Mouse (Mus musculus) urinary bladder, adult 18-20 months (tissue): ENCODE measurements at regions not wholly inside any gene's neighbourhood (a gene's known extent, or its start where the extent isn't known, plus 50 kb on each side); places are given as distances from the start of the nearest gene placed in this dataset.

Experiments used
- DNase-seq, 2 experiments: peaks; one replicate each; pipeline ENCODE4 v3.0.0; 2022; ENCODE audit warnings: low spot score in 2 of 2, mixed read lengths in 2 of 2

DNA sequence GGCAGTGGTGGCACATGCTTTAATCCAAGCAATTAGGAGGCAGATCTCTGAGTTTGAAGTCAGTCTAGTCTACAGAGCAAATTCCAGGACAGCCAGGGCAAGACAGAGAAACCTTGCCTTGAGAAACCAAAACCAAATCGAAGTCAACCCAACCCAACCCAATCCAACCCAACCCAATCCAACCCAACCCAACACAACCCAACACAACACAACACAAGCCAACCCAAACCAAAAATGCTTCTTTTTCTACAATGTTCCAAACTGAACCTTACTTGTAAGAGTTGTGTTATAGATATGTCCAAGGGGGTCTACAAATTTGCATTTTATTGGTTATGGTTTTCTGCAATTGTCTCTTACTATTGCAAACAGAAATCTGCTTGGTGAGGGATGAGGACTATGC lies 52.8 kb upstream of the Chodl start:
- DNase-seq, result no peak

DNA sequence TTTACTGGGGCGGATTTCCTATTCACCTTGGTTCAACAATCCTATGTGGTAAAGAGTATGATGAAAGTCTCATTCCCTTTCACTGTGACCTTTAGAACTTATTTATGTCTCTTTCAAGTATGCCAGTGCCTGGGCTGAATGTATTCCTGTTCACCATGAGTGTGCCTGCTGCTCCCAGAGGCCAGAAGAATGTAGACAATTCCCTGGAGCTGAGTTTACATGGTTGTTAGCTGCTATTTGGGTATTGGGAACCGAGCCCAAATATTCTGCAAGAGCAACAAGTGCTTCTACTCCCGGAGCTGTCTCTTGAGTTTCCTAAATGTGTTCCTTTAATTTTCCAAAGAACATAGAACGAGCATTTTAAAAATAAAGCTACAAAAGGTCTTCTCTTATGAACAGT lies 71.7 kb upstream of the Chodl start:
- no peak for DNase-seq

DNA sequence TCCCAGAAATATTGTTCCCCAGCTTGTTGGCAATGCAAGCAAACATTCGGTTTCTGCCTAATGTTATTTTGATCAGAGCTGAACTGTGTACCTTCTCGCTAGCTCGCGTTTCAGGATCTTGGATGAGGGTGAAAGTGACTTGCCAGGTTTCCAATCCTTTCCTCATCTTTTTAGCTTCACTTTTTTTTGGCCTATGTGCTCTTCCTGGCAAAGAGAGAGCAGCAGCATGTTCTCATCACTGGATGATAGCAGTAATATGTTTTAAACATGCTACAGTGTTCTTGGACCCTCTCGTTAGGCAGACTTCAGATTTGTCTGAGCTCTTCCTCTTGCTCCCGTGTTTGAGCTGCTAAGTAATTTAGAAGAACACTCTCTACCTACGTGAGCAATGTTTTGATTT lies 99.8 kb upstream of the Chodl start:
- no peak for DNase-seq

DNA sequence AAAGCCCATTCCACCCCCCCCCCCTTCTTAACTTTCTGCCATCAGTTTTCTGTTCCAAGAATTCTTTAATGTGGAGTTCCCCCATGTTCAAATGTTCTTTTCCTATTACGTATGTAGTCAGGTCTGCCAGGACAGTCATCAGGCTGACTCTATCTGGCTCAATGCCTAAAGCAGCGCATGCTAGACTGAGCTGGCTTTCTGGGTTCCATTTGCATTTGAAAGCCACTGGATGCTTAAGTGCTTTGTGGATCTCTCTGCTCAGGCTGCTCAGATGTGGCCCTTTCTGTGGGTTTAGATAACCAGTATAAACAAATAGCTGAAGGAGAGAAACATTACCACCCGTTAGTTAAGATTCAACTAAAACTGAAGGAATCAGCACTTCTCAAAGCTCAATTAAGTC lies 103.0 kb upstream of the Chodl start:
- DNase-seq, result no peak

DNA sequence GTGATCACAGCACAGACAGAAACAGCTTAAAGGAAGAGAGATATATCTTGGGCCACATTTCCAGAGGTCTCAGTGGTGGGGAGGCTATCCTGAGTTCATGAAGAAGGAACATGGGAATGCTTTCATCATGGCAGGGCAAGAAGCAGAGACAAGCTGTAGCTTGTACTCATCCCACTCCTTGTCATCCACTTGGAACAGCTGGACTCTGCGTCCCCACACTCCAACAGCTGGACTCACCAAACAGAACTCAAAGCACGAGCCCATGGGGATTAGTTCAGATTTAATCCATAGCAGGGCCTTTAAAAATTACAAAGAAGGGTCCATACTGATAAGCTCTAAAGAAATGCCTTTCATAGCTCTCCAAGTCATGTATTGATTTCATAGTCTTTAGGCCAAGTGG lies 140.7 kb upstream of the Chodl start:
- peak in 1 of 2 experiments; percentile 25 for DNase-seq

DNA sequence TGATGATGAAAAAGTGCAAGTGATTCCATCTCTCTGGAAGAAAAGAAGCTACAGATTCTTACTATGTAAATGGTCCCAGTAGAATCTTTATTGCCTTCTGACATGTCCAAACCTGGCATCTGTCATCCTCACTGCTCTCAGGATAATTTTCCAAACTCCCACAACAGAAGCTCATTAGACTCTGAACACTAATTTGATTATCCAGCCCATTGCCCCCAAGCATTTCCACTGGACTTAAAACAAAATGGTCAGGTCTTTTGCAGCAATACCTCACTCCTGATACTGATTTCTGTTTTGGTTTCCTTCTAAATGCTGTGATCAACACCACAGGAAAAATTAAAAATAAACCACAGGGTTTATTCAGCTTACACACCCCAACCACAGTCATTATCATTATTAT lies 171.5 kb upstream of the Chodl start:
- no peak for DNase-seq

DNA sequence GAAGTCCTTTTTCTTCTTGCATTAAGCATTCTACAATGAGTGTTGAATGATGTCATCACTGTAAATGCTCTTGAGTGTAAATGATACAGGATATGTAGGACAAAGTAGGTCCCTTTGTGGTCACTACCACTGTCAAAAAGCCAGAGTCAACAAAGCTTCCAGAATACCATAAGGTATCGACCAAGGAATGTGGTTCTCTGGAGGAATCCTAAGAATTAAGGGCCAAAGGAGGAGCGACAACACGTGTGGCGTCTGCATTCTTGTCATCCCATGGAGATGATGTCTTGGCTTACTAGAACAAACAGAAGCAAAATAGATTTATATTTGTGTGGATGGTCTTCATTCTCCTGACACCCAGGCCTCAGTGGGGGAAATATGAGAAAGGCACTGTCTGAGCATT lies 161.4 kb upstream of the D16Ertd472e start:
- no peak for DNase-seq

DNA sequence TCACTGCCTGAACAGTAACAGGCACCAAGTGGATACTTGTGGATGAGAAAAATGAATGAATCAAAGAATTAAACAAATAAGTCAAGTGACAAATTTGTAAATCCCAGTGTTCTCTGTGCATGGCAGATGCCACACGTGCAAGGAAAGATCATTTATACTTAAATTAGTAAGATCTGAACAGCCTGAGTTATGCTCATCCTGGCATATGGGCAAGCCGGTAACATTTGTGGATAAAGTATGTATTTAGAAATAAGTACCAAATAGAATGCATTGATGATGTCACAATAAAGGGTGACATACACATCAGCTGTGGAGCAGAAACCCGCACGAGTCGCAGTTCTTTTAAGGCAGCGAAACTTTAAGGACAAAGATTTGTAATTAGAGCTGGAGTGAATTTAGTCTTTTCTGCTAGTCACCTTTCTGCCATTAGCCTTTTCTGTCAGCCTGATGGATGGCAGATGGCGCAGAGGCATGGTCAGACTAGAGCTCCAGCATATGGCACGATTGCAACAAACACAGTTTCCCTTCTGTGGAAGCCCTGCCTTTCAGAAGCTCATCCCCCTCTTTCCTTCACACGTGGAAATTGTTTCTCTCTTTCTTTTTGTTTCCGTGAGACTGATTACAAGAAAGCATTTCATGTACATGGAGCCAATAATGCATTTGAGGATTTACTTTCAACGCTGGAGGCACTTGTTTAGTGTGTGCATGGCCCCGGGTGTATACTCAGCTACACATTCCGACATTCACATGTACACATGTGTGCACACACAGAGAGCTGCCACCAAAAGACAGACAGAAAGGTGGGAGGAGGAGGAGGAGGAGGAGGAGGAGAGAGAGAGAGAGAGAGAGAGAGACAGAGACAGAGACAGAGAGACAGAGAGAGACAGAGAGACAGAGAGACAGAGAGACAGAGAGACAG lies 154.3 kb upstream of the D16Ertd472e start:
- DNase-seq, result no peak

DNA sequence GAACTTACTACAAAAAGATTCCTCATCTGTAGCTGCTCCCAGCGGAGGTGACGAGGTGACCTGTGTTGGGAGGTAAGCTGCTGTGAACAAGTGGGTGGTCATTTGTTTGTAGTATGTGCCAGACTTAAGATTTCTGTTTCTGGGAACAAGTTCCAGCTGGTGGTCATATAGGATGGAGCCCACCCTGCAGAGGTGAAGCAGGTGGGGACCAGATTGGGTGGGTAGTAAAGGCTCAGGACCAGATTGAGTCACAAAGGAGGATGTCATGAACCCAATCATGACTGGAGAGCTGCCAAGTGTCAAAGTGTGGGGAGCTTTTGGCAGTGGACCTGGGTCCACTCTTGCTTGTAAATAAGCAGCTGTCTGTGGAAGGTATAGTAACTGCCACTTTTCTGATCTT lies 149.0 kb upstream of the D16Ertd472e start:
- DNase-seq, result no peak

DNA sequence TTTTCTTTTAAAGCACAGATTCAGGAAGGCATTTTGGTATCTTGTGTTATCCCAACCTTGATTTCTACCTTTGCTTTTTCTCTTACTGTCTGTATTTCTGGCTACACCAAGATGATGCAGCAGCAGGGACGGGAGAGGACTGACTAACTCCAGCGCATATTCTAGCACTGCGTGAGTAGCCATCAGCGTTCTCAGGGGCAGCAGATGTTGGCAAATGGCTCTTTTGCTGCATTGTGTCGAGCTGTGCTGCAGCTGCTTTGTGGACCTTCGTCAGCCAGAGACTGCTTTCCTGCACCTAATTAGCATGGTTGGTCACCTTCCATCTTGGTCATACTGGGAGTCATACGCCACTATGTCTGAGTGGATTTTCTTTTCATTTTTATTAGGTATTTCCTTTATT lies 133.4 kb upstream of the D16Ertd472e start:
- DNase-seq, result no peak

DNA sequence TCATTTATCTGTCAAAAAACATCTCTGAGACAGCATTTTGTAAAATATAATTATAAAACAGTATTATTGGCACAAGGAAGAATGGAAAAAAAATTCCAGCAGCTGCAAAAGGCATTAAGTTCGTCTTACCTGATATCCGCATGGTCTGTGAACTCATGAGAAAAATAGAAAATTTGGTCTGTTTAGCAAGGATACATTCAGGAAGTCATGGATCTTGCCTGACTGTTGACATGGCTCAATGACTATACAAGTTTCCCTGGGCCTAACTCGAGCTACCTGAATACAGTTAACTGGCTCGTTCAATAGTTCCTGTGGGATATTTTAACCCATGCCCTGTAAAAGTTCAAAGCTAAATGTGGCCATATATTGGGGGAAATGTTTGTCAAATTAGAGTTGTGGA lies 131.1 kb upstream of the D16Ertd472e start:
- DNase-seq, result no peak

DNA sequence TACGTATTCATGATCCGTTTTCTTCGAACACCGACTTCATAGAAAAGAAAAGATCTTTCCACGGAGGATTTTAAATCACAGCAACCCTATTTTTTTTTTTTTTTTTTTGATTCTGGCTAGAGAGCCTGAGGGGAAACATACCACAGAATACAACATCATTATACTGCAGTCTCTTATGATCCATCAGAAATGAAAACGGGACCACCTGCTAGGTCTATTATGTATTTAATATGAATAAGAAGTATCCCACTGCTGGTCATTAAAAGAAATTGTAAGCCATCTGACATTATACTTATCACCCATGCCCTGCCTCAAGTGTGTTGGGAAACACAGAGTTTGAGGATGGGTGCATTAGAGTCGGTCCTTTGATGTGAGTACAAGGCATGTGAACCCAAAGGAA lies 130.7 kb upstream of the D16Ertd472e start:
- DNase-seq, result no peak

DNA sequence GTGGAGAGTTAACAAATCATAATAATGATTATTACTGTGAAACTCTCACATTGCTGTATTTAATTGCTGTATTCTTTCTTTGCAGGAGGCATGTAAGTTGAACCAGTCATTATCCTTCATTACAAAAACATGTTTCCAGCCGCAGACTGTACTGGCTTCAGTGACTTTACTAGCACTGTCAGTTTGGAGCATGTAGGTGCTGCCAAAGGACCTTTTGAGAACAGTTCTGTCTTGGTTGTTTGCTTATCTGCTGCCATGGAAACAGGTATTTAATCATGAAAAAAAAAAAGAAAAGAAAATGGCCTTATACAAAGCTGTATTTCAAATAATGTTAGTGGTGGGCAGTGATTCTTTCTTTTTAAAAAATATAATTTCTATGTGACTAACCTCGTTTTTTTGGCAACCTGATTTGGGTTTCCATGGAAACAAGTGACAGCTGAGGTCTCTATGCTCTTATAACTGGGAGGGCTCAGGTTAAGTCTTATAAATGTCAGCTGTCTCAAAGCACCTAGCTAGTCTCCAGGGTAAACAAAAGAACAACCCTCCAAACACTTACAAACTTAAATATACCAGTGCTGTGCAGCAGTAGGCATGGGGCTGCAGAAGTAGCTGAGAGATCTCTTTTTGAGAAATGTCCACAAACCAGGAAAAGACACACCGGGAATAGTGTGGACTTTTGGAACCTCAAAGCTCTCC lies 121.2 kb upstream of the D16Ertd472e start:
- DNase-seq, result no peak

DNA sequence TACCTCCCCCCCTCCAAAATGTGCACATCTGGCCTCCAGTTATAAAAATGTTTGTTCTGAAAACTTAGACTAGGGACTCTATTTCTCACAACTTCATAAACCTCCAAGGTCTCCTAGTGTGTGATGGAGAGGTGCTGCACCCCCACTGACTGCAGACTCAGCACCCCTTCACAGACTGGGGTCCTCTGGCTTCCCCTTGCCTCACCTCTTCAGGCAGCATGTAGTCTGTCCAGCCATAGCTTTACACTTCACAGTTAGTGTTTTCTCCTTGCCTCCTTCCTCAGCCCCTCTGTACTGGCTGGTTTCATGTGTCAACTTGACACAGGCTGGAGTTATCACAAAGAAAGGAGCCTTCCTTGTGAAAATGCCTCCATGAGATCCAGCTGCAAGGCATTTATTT lies 111.7 kb upstream of the D16Ertd472e start:
- no peak for DNase-seq

DNA sequence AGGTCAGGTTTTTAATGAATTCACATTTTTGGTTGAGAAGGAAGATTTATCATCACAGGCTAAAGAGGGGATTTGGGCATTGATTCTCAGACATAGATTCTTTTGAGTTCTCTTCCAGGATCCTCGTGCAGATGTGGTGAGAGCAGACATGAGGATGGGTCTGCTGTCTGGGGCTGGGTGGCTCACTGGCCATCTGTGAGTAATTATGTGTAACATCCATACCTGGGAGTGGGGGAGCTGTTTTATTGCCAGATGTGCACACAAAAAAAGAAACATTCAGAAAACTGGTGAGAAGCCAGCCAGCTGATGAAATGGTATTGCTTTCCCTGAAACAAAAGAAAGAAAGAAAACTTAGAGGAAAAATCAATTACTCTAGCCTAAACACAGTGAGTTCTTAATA lies 108.7 kb upstream of the D16Ertd472e start:
- no peak for DNase-seq

DNA sequence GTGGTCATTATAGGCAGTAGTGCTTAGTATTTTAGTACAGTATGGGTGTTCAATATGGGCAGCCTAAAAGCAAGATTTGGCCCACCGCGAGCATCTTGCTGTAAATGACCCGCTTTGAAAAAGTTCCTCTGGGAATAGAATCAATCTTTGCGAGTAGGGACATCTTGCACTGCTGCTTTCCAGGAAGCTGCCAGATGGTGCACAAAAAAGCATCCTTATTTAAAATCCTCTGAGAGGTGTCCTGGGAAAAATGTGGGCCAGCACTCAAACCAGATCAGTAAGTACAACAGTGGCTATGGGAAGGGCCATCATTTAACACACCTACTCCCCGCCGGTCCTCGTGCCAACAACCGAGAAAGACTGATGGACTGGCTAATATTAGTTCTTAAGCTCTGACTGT lies 107.5 kb upstream of the D16Ertd472e start:
- DNase-seq, result no peak

DNA sequence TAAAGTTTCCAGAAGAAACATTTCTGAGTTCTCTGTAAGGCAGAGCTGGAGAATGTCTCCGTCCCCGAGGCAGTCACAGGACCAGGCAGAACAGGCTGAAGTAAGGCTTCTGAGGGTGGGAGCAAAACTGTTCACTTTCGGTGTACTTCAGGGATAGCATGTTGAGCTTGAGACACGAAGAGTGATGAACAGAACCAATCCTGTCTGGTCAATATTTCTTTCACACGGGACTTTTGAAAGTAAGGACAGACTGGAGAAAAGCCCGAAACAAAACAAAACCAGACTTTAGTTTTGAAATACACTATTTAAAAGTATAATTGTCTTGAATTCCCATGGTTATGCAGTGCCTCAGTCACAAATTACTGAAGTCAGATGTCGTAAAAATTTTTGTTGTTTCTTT lies 84.6 kb upstream of the D16Ertd472e start:
- no peak for DNase-seq

DNA sequence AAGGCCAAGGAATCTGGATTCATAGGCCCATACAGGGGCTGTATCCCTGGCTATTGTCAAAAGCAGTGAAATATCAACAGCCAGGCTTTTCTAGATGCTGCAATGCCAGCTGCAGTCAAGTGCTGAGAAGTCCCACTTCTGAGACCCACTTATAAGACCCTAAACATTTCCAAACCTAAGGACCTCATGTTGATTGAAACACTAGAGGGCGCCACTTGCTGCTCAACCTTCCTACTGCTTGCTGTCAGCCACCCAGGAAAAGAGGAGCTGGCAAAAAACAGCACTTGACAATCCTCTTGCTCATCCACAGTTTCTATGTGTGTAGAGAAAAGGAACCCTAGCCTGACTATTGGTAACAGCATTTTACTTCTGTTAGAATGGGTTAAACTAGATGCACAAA lies 68.2 kb upstream of the D16Ertd472e start:
- no peak for DNase-seq

DNA sequence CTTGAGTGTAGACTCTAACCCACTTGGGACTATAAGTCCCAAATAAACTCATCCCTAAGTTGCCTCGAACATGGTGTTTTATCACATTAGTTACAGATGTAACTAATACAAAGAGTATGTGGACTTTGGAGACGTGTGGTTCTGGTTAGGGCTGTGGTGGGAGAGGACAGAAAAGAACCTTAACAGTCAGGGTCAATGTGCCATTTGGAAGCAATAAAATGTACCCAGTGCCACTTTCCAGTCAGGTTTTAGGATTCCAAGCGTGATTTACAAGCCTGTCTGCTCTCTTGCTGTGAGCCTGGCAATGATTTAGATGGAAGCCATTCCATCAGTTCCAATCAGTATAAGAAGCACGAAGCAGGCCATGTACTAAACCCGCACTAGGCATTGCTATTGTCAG lies 65.2 kb upstream of the D16Ertd472e start:
- DNase-seq, result no peak

DNA sequence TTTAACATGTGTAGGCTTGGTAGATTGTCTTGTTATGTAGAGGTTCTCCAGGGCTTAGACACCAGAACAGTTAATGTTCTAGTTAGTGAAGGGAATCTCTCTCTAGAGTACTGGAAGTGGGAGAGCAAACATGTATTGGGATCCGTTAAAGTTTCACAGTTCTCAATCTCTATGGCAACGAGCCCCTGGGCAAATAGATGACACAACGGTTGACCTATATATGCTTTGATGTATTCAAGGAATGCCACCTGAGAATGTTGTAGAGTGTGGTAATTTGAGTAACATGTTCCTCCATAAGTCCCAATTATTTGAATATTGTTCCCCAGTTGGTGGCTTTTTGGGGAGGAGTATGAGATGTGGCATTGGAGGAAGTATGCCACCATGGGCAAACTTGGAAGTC lies 64.7 kb upstream of the D16Ertd472e start:
- DNase-seq, result no peak

DNA sequence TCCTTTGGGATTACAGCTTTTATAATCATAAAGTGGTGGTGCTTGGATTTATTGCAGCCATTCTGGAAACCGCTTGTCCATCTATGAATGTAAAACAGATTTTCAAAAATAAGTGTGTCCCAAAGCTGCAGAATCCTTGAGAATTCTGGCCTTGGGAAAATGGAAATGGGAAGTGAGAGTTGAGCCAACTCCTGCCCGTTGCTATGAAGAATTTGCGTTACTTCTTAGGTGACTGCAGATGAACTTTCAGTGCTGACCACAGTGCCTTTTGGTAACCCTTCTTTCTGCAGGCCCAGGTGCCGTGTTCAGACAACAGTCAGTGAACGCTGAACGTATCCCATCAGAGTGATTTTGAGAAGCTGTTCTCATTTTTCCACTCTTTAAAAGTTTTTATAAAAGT lies 60.9 kb upstream of the D16Ertd472e start:
- no peak for DNase-seq

DNA sequence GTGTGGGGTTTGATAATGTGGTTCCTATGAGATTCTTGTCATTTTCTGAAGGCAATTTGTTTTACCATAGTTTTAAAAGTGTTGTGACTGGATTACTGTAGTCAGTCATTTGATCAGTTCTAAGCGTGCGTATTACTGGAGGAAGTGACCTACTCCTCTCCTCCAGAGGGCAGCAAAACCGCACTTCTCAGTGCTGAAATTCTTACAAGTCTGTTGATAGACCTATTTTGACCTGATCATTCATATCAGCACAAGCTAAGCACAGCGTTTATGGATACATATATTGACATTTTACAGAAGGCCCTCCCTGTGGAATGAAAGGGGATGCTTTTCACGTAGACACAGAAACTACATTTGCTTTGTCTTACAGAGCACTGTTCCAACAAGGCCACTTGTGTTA lies 60.5 kb upstream of the D16Ertd472e start:
- DNase-seq, result no peak

DNA sequence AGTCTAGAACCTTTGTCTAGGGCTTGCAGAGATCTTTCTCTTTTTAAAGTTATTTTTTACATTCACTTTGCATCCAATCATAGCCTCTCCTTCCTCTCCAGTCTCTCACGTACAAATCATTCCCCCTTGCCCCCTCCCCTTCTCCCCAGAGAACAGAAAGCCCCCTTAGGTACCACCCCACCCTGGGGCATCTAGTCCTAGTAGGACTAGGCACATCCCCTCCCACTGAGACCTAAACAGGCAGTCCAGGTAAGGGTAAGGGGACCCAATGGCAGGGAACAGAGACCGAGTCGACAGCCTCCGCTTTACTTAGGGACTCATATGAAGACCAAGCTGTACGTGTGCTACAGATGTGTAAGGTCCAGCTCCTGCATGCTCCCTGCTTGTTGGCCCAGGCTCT lies 59.3 kb upstream of the D16Ertd472e start:
- DNase-seq, result no peak
